In genomic region chr11:79738725-79739558, GRCm38 (mm10) we compare ENCODE assay signal across 8 mouse cellular contexts.
A peak's percentile ranks its signal among the peaks of the same experiment; 100 is the strongest.
DNase-seq lines count a peak whose midpoint lies in the region; ATAC-seq and TF ChIP-seq lines count a peak whose summit lies in the region.

No protein-coding gene starts in this region.

- no peak for TF ChIP-seq EP300 in lung, postnatal 0 days (IDR thresholded peaks at IDR 0.05)

- no peaks in the 10 kb centered on the region for H3K27me3 ChIP-seq in heart, embryonic 11.5 days (ENCODE audit: control insufficient read depth, insufficient read depth, low read length)
- no peaks in the 10 kb centered on the region for H3K27me3 ChIP-seq in lung, postnatal 0 days (replicated peaks; ENCODE audit: insufficient read depth, low read length)

- peaks cover 27% of the 10 kb centered on the region for H3K4me1 ChIP-seq in heart, embryonic 11.5 days (ENCODE audit: control insufficient read depth, insufficient read depth, low read length)
- H3K4me1 ChIP-seq in lung, postnatal 0 days (ENCODE audit: insufficient read depth, low read depth, low read length), result peaks cover 26% of the 10 kb centered on the region

- no peak overlapping the region for H3K4me3 ChIP-seq in heart, embryonic 11.5 days (ENCODE audit: low read depth, low read length)
- H3K4me3 ChIP-seq in lung, postnatal 0 days (ENCODE audit: low read depth, low read length), result no peak overlapping the region

- peak; percentile 14 to 20 for DNase-seq in left cerebral cortex, postnatal 14 days (ENCODE audit: low spot score in 2 of 2)
- DNase-seq in left cerebral cortex, postnatal 36 days (ENCODE audit: low spot score in 2 of 2), result no peak
- DNase-seq in embryo, embryonic 9.5 days (ENCODE audit: extremely low spot score), result peak; percentile 28
- DNase-seq in kidney, adult 8-10 months, result peak; percentile 73 to 81
- DNase-seq in lung, postnatal 0 days (ENCODE audit: low spot score), result peak; percentile 81
- DNase-seq in frontal cortex, postnatal 36 days (ENCODE audit: low spot score in 2 of 2), result no peak

- no peak overlapping the region for H3K9ac ChIP-seq in heart, embryonic 11.5 days (ENCODE audit: low read depth, low read length)
- no peak overlapping the region for H3K9ac ChIP-seq in lung, postnatal 0 days (replicated peaks; ENCODE audit: low read depth)

- 42% methylated on average over 19 of the region's 19 CpGs for WGBS in heart, embryonic 11.5 days (ENCODE audit: insufficient replicate concordance)
- 37% methylated on average over 19 of the region's 19 CpGs for WGBS in lung, postnatal 0 days

- no peak overlapping the region for H3K4me2 ChIP-seq in heart, embryonic 11.5 days
- H3K4me2 ChIP-seq in lung, postnatal 0 days (replicated peaks; ENCODE audit: low read depth, low read length), result no peak overlapping the region

- no peak for TF ChIP-seq CTCF in lung, postnatal 0 days (IDR thresholded peaks at IDR 0.05)

- peak; percentile 72 for ATAC-seq in heart, embryonic 11.5 days (replicated peaks; ENCODE audit: insufficient number of reproducible peaks, low FRiP score, low TSS enrichment)
- peak; percentile 94 for ATAC-seq in lung, postnatal 0 days
- ATAC-seq in inflammation-experienced regulatory T-cells, adult 6 months, result no peak

- no peaks in the 10 kb centered on the region for H3K36me3 ChIP-seq in heart, embryonic 11.5 days (ENCODE audit: control insufficient read depth, insufficient read depth, low read length)
- no peaks in the 10 kb centered on the region for H3K36me3 ChIP-seq in lung, postnatal 0 days (ENCODE audit: insufficient read depth, low read length)

- intact Hi-C loops in left cerebral cortex, postnatal 14 days (cut with DNase I), result no loop called here
- intact Hi-C loops in left cerebral cortex, postnatal 36 days (cut with DNase I), result no loop called here

- no peaks in the 10 kb centered on the region for H3K9me3 ChIP-seq in heart, embryonic 11.5 days (replicated peaks; ENCODE audit: control insufficient read depth, low read length)
- H3K9me3 ChIP-seq in lung, postnatal 0 days (ENCODE audit: low read length), result no peaks in the 10 kb centered on the region

- H3K27ac ChIP-seq in heart, embryonic 11.5 days (ENCODE audit: low read depth, low read length), result peak overlapping the region; percentile 74
- H3K27ac ChIP-seq in lung, postnatal 0 days (ENCODE audit: low read length), result peak overlapping the region; percentile 89

Comparison
In these comparisons a context has a peak if more than half of its experiments do, and no peak if none do; other contexts are left out.
1. DNase-seq: peak in left cerebral cortex, postnatal 14 days (2 of 2), embryo, embryonic 9.5 days (single experiment), kidney, adult 8-10 months (2 of 2) and lung, postnatal 0 days (single experiment); none in left cerebral cortex, postnatal 36 days (0 of 2) and frontal cortex, postnatal 36 days (0 of 2).